Mouse (Mus musculus) megakaryocyte, embryonic 14.5 days (primary cell): ENCODE measurements around the gene Gm42906.

Experiments used
- FLI1 ChIP-seq: IDR thresholded peaks from 2 replicates; pipeline ENCODE4 v1.6.1; 2012; ENCODE audit warnings: low read length, inconsistent platforms, mixed read lengths
- GATA1 ChIP-seq: IDR thresholded peaks from 3 replicates; pipeline ENCODE4 v1.6.1; 2012; ENCODE audit warnings: mixed read lengths, low read length, inconsistent platforms, borderline replicate concordance

DNA sequence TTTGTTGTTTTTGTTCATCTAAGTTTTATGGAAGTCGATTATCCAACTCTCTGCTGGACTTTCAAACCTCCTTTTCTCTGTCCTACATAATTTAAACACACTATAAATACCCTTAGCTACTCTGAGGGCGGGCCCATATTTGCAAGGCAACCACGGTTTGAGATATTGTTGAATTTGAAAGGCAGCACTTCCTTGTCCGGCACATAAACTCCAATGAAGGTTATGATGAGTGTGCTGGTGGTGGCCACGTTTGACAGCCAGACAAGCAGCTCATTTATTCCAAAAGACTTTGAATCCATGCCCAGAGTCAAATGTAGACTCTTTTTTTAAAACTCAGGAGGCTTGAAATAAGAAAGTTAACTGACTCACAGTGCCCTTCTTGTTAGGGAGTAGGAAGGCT is 33.3 kb downstream of the Gm42906 start:
- TF ChIP-seq GATA1 (no peak), FLI1 (no peak)
